Mouse (Mus musculus): ENCODE results near the gene Tstd2.

DNA sequence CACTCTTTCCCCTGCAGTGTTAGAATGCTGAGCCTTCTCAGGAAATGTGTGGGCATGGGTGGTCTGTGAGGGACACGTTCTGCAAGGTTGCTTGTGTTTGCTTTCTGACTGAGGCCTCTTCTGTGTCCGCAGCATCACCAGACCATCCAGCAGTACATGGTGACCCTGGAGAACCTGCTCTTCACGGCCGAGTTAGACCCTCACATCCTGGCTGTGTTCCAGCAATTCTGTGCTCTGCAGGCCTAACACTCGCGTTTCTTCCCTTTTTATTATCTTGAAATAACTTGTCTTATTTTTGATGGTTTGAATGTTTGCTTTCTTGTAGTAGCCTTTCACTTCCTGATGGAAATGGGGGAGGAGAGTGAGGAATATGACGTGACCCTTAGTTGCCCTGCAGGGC lies 33.3 kb upstream of the Tstd2 start:
- TF ChIP-seq TCF12 (IDR thresholded peaks at IDR 0.05; ENCODE audit: low read depth, low read length), result no peak
- no peak for TF ChIP-seq MAX (IDR thresholded peaks at IDR 0.05; ENCODE audit: low read length)
- no peak for TF ChIP-seq CHD2 (IDR thresholded peaks at IDR 0.05; ENCODE audit: low read length)
- TF ChIP-seq CTCF (IDR thresholded peaks at IDR 0.05 in 2 of 3, conservative IDR thresholded peaks at IDR 0.05 in 1 of 3; ENCODE audit: control insufficient read depth in 1 of 3, insufficient read depth in 1 of 3, low read depth in 2 of 3, low read length in 3 of 3, poor library complexity in 1 of 3, severe bottlenecking in 1 of 3), result no peak
- no peak for TF ChIP-seq POLR2A (IDR thresholded peaks at IDR 0.05; ENCODE audit: control insufficient read depth in 1 of 2, insufficient read depth in 1 of 2, low read depth in 1 of 2, low read length in 2 of 2, poor library complexity in 1 of 2)
- TF ChIP-seq KAT2A (conservative IDR thresholded peaks at IDR 0.05; ENCODE audit: low read depth, low read length), result no peak
- TF ChIP-seq ZC3H11A (IDR thresholded peaks at IDR 0.05; ENCODE audit: low read depth, low read length), result no peak
- TF ChIP-seq MAFK (IDR thresholded peaks at IDR 0.05; ENCODE audit: borderline replicate concordance, low read depth, low read length), result no peak
- no peak for TF ChIP-seq ZMIZ1 (IDR thresholded peaks at IDR 0.05; ENCODE audit: low read depth, low read length)
- TF ChIP-seq USF1 (IDR thresholded peaks at IDR 0.05; ENCODE audit: low read depth, low read length), result no peak

All from MEL (cell line).